Mouse (Mus musculus) cerebellum, postnatal 14 days (tissue): ENCODE measurements around the gene Vmn1r75.

Experiments
- DNase-seq, 2 experiments: peaks; one replicate each; pipeline ENCODE4 v3.0.0; 2021; ENCODE audit warnings: mixed read lengths in 2 of 2

The Vmn1r75 gene

GRCm38 (mm10) chr7:11874330-11874729 is at the start of gene Vmn1r75:
Vmn1r75 (plus strand) TSS chr7:11874630.
- DNase-seq, result no peak

- DNase-seq, result no peak
These were observed 40.8 kb upstream of the Vmn1r75 start, which contains the start of gene Vmn1r74 for GRCm38 (mm10) chr7:11833680-11834079. Vmn1r74 (plus strand) TSS chr7:11833980.
